8 mouse cellular contexts compared by ENCODE assay signal in the genomic region with DNA sequence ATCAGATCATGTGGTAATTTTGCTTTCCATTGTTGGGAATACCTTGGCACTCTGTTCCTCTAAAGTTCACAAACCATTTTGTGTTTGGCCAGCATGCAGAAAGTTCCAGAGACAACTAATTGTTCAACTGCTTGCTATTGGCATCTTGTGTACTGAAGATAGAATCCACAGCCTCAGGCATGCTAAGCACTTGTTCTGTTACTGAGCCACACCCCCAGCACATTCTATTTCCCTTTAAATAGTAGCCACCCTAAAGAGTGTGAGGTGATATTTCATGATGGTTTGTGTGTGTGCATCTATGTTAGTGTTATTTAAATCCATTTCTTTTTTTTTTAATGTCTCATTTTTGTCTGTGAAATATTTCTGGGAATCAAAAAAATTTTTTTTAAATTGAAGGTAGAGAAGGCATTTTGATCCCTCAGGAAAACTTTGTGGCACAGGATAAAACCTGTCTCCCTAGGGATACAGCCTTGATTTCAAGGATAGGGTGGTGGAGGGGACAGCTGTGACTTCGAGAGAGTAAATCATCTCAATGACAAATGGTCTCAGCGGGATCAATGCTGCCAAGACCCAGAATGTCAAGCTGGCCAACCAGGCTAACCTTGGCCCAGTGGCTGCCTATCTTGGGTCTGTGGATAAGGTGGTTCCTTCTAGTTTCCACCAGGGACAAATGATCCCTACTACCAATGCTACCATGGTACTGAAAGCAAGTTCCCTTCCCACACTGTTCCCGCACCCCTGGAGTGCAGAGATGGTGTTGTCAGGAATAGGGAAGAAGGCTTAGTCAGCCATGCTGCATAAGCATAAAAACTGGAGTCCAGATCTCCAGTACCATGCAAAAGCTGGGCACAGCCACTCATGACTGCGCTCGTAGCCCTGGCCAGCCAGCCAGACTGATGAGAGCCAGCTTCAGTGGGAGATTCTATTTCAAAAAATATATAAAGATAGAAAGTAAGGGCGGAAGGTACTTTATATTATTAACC. TPM values are rescaled to one million over a fixed set of nuclear protein-coding genes. Genes with fewer than 3 reads are reported as not detected.
A peak's percentile ranks its signal among the peaks of the same experiment; 100 is the strongest.
DNase-seq lines count a peak whose midpoint lies in the region; ATAC-seq lines count a peak whose summit lies in the region.
"Had no signal": no experiment of that assay in that cellular context is flagged by ENCODE, and none has a peak within 500 bp of the region (broad histone marks: within the 10 kb centered on the region; RNA-seq: fewer than 3 reads in every experiment).

No protein-coding gene starts in this region.

- H3K4me2 ChIP-seq in heart, embryonic 13.5 days = no peak overlapping the region
- H3K4me2 ChIP-seq in heart, embryonic 12.5 days = no peak overlapping the region
- H3K4me2 ChIP-seq: forebrain, embryonic 13.5 days had no signal

- no peak overlapping the region for H3K9ac ChIP-seq in heart, embryonic 13.5 days
- H3K9ac ChIP-seq in heart, embryonic 12.5 days = no peak overlapping the region
- H3K9ac ChIP-seq: forebrain, embryonic 13.5 days had no signal

- peaks cover 14% of the 10 kb centered on the region for H3K4me1 ChIP-seq in heart, embryonic 13.5 days
- peaks cover 12% of the 10 kb centered on the region for H3K4me1 ChIP-seq in heart, embryonic 12.5 days (replicated peaks)
- H3K4me1 ChIP-seq in limb, embryonic 10.5 days = peaks cover 23% of the 10 kb centered on the region
- H3K4me1 ChIP-seq: forebrain, embryonic 13.5 days had no signal

- no peak for ATAC-seq in heart, embryonic 13.5 days (ENCODE audit: extremely low read depth, insufficient number of reproducible peaks, low FRiP score, low TSS enrichment)
- ATAC-seq in heart, embryonic 12.5 days (ENCODE audit: insufficient number of reproducible peaks, low FRiP score) = no peak
- ATAC-seq: forebrain, embryonic 13.5 days had no signal

- peak overlapping the region; percentile 20; the same call in 1 of the 2 replicates for H3K27ac ChIP-seq in heart, embryonic 13.5 days (replicated peaks)
- no peak overlapping the region for H3K27ac ChIP-seq in heart, embryonic 12.5 days (ENCODE audit: poor library complexity, severe bottlenecking)
- peak overlapping the region; percentile 40; the same call in 1 of the 2 replicates for H3K27ac ChIP-seq in limb, embryonic 10.5 days
- H3K27ac ChIP-seq: forebrain, embryonic 13.5 days had no signal

- peaks cover 68% of the 10 kb centered on the region for H3K36me3 ChIP-seq in heart, embryonic 13.5 days
- peaks cover 37% of the 10 kb centered on the region for H3K36me3 ChIP-seq in heart, embryonic 12.5 days
- H3K36me3 ChIP-seq in limb, embryonic 10.5 days = peaks cover 56% of the 10 kb centered on the region

- H3K27me3 ChIP-seq in heart, embryonic 13.5 days (replicated peaks) = no peaks in the 10 kb centered on the region
- H3K27me3 ChIP-seq in heart, embryonic 12.5 days (replicated peaks) = no peaks in the 10 kb centered on the region
- H3K27me3 ChIP-seq in limb, embryonic 10.5 days (ENCODE audit: low read depth, poor library complexity, severe bottlenecking) = no peaks in the 10 kb centered on the region
- H3K27me3 ChIP-seq: forebrain, embryonic 13.5 days had no signal

- peak; percentile 12 for DNase-seq in right cerebral cortex, adult 18-20 months
- no peak for DNase-seq in right cerebral cortex, postnatal 36 days (ENCODE audit: low spot score in 2 of 2)
- DNase-seq in limb, embryonic 10.5 days (ENCODE audit: low spot score) = no peak
- DNase-seq in lung, adult 18-20 months = no peak
- DNase-seq in cerebellum, postnatal 4 days (ENCODE audit: low spot score in 2 of 2) = no peak

- WGBS in heart, embryonic 13.5 days = 71% methylated on average over 6 of the region's 6 CpGs
- 71% methylated on average over 6 of the region's 6 CpGs for WGBS in heart, embryonic 12.5 days
- 81% methylated on average over 6 of the region's 6 CpGs for WGBS in limb, embryonic 10.5 days

- H3K4me3 ChIP-seq in heart, embryonic 13.5 days = no peak overlapping the region
- no peak overlapping the region for H3K4me3 ChIP-seq in heart, embryonic 12.5 days
- H3K4me3 ChIP-seq in limb, embryonic 10.5 days = no peak overlapping the region
- H3K4me3 ChIP-seq: forebrain, embryonic 13.5 days had no signal

- peaks cover 4% of the 10 kb centered on the region; the same call in 1 of the 2 replicates for H3K9me3 ChIP-seq in heart, embryonic 13.5 days
- 0 out of 2 replicates have a peak, but pooled peaks cover 6% of the 10 kb centered on the region for H3K9me3 ChIP-seq in heart, embryonic 12.5 days (replicated peaks)
- no peaks in the 10 kb centered on the region for H3K9me3 ChIP-seq in limb, embryonic 10.5 days (replicated peaks)
- H3K9me3 ChIP-seq: forebrain, embryonic 13.5 days had no signal

RNA-seq across cellular contexts. Expression of a gene that starts 25.6 kb away (rescaled TPM):
- 6.5 and 8.4 TPM in 2 replicates for polyA plus RNA-seq in heart, embryonic 13.5 days (2015; fragmentation: Nextera tagmentation; extraction: Ambion mirVana)
- polyA plus RNA-seq in heart, embryonic 12.5 days (2016; fragmentation: Nextera tagmentation; extraction: Ambion mirVana) = 20.2 and 21.0 TPM in 2 replicates
- 8.8 and 9.3 TPM in 2 replicates for polyA plus RNA-seq in limb, embryonic 10.5 days (2016; fragmentation: Nextera tagmentation; extraction: Ambion mirVana)
